Mouse (Mus musculus): ENCODE data around the gene Ace3.

DNA sequence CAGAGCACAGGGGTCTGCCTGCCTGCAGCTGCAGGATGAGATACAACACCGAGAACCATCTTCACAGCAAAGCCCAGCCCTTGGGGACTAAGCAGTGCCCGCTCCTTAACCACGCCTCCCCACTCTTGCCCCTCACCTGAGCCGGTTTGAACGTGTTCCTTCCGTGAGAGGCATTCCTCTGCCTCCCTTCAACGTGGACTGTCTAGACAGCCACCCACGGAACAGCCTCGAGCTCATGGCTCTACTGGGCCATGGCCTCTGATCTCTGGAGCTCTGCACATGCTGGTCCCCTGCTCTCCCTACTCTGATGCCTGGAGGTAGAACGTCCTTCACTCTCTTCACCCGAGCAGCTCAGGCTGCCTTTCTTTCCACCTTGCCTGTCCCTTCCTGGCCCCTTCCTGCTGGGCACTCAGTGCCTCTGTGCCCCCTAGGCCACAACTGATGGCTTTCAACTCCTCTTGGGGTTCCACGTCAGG lies 41.5 kb upstream of the Ace3 start, which contains the start of gene Cyb561:
- TF ChIP-seq CTCF (IDR thresholded peaks at IDR 0.05; ENCODE audit: low read depth) (no peak), EP300 (IDR thresholded peaks at IDR 0.05; ENCODE audit: low read depth) (no peak)

Data from liver, postnatal 0 days (tissue).